Mouse (Mus musculus): Measurements from ENCODE around the gene Ugcg.

DNA sequence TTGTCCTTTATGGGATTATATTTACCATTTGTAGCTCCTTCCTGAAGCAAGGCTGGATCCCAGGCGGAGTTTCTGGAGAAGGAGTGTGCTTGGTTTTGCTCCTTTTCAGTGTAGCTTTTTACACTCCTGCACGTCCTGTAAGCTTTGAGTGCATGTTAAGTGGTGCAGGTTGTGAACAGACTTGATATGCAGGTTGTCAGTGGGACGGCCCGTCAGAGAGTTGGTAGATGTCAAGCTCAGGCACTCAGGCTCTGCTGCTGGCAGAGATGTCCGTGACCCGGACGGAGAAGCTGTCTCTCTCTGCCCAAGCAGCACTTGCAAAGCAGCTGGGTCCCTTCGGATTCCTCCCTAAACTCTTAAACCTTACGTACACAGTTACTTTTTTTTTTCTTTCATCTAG, 22.1 kb downstream of the Ugcg start:
- TF ChIP-seq POLR2A (IDR thresholded peaks at IDR 0.05; ENCODE audit: borderline replicate concordance, low read depth, low read length) (no peak), CTCF (IDR thresholded peaks at IDR 0.05; ENCODE audit: low read depth, low read length) (no peak)
